Mouse (Mus musculus) erythroblast, embryonic 14.5 days (primary cell): Measurements from ENCODE around the gene Rabgap1l.

ENCODE experiments used
- GATA1 ChIP-seq: IDR thresholded peaks from 2 replicates; pipeline ENCODE4 v1.6.1; 2012; ENCODE audit warnings: low read length, inconsistent platforms, mixed read lengths
- TAL1 ChIP-seq: IDR thresholded peaks from 3 replicates; pipeline ENCODE4 v1.6.1; 2012; ENCODE audit warnings: low read length, inconsistent platforms, mixed read lengths

DNA sequence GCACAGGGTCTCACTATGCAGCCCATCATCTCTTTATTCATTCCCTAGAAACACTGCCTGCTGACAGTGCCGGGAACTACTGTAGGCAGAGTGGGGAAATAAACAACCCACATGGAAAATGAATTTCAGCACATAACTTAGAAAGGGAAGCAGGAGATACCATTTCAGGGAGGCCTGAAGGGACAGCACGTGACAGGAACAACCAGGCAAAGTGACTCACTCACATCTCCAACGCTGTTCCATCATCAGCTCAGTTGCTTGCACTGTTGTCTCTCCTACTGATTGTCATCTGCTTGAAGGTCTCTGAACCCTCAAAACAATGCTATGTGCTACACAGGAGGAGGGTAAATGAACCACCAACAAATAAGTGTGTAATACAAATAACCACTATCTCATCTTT is 499.5 kb downstream of the Rabgap1l start:
- TF ChIP-seq GATA1 (no peak), TAL1 (no peak)
